Mouse (Mus musculus): Measurements from ENCODE around the gene Aatk.
A peak's percentile ranks its signal among the peaks of the same experiment; 100 is the strongest.

Gene Aatk

GRCm38 (mm10) chr11:120021367-120021766, 25.6 kb downstream of the Aatk start:
- no peak for DNase-seq

- no peak for DNase-seq
Observed at GRCm38 (mm10) chr11:120019542-120020440, 27.2 kb downstream of the Aatk start.

GRCm38 (mm10) chr11:120017011-120017410, 30.0 kb downstream of the Aatk start:
- DNase-seq: no peak

- DNase-seq: no peak
Observed at GRCm38 (mm10) chr11:120014758-120015157, 32.2 kb downstream of the Aatk start.

GRCm38 (mm10) chr11:120013174-120013711, 33.7 kb downstream of the Aatk start:
- DNase-seq: peak in 1 of 2 experiments; percentile 47

GRCm38 (mm10) chr11:120012702-120013101, 34.3 kb downstream of the Aatk start:
- DNase-seq: no peak

- DNase-seq: no peak
Observed at GRCm38 (mm10) chr11:120011761-120012560, 35.0 kb downstream of the Aatk start.

GRCm38 (mm10) chr11:120011114-120011760, 35.7 kb downstream of the Aatk start:
- no peak for DNase-seq

- no peak for DNase-seq
Observed at GRCm38 (mm10) chr11:120009937-120010336, 37.0 kb downstream of the Aatk start.

- no peak for DNase-seq
Observed at GRCm38 (mm10) chr11:120008956-120009355, 38.0 kb downstream of the Aatk start.

- DNase-seq: no peak
Observed at GRCm38 (mm10) chr11:120008501-120008900, 38.5 kb downstream of the Aatk start.

- no peak for DNase-seq
Observed at GRCm38 (mm10) chr11:120007496-120008080, 39.4 kb downstream of the Aatk start.

- no peak for DNase-seq
Observed at GRCm38 (mm10) chr11:120005434-120006317, 41.3 kb downstream of the Aatk start.

GRCm38 (mm10) chr11:120002634-120003220, 44.2 kb downstream of the Aatk start:
- no peak for DNase-seq

- DNase-seq: no peak
Observed at GRCm38 (mm10) chr11:120002041-120002440, 44.9 kb downstream of the Aatk start.

- no peak for DNase-seq
Observed at GRCm38 (mm10) chr11:119997351-119997750, 49.6 kb downstream of the Aatk start.

GRCm38 (mm10) chr11:119991338-119991678, 55.7 kb downstream of the Aatk start:
- peak; percentile 71 for DNase-seq

GRCm38 (mm10) chr11:119990658-119991337, 56.2 kb downstream of the Aatk start:
- no peak for DNase-seq

- no peak for DNase-seq
Observed at GRCm38 (mm10) chr11:119989115-119989564, 57.8 kb downstream of the Aatk start.

- no peak for DNase-seq
Observed at GRCm38 (mm10) chr11:119988391-119988790, 58.6 kb downstream of the Aatk start.
